Mouse (Mus musculus) liver, adult (tissue): ENCODE measurements around the gene Ap3b1.

Experiments used
- GATA4 ChIP-seq: IDR thresholded peaks from 2 replicates; pipeline ENCODE4 v1.6.1; 2014; ENCODE audit warnings: mild to moderate bottlenecking, low read length; ENCODE audit not compliant: insufficient replicate concordance

The Ap3b1 gene

DNA sequence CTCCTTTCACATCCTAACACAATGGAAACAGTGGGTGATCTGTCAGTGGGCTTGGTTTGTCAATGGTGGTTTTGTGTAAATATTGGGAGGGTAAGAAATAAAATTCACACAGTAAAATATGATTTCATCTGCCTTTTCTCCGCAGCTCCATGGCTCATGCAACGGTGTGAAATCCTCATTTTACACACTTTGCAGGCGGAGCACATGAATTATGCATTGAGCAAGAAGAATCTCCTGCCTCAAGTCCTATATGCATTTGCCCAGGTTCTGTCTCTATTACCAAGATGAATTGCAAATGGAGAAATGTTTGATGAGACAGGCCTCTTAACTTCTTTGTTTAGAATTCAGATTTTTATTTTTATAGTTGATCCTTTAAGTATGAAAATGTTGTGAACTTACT, 131.9 kb downstream of the Ap3b1 start:
- no peak for TF ChIP-seq GATA4

GRCm38 (mm10) chr13:94491159-94491558, 132.4 kb downstream of the Ap3b1 start:
- no peak for TF ChIP-seq GATA4

GRCm38 (mm10) chr13:94497521-94497920, 138.8 kb downstream of the Ap3b1 start:
- TF ChIP-seq GATA4: no peak

DNA sequence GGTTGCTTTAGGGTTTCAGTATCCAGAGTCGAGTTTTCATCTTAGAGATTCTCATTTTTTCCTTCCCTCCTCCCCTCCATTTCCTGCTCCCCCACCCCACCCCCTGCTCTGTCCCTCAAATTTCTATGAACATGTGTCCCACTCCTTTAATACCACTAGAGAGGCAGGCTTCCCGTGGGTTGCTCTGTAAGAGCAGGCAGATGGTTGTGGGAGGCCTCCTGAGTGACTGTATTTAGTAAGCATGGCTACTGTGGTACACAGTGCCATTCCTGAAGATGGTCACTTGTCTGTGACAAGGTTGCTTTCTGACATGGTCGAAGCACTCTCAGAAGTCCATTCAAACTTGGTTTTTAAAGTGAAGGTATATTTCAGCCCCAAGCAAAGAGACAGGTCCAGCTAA, 147.7 kb downstream of the Ap3b1 start:
- no peak for TF ChIP-seq GATA4

DNA sequence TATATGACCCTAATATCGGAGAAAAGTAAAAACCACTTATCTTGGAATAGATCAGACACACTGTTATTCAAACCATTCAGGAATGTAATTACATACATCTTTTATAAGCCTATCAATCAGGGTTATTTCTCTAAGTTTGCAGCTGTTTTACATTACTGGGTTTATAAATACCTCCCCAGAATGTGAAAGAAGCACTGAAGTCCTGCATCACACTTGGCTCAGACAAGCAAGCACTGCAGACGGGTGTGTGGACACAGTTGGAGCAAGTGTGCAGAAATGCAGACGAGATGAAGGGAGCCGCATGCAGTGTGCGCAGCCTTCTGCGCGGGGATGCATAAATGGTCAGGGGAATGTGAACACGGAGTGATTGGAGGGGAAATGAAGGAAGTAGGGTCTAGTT, 149.6 kb downstream of the Ap3b1 start:
- no peak for TF ChIP-seq GATA4

- TF ChIP-seq GATA4: no peak
These were observed 154.5 kb downstream of the Ap3b1 start for GRCm38 (mm10) chr13:94513157-94513767.

GRCm38 (mm10) chr13:94513898-94514297, 155.1 kb downstream of the Ap3b1 start:
- no peak for TF ChIP-seq GATA4

DNA sequence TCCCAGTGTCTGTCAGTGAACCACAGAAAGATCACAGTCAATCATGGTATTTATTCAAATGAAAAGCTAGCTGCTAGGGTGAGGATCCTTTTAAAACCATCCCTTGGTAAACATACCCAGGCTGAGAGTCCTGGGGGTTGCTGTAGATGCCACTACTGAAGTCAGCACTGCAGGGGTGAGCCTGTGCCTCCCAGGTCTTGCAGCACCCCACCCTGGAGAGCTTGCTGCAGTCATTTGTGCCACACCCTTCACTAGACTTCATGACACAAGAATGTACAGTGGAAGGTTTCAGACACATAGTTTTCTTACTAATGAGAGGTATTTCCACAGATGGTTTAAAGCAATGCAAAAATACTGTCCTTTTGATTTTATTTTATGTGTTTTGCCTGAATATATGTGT, 156.2 kb downstream of the Ap3b1 start:
- no peak for TF ChIP-seq GATA4

DNA sequence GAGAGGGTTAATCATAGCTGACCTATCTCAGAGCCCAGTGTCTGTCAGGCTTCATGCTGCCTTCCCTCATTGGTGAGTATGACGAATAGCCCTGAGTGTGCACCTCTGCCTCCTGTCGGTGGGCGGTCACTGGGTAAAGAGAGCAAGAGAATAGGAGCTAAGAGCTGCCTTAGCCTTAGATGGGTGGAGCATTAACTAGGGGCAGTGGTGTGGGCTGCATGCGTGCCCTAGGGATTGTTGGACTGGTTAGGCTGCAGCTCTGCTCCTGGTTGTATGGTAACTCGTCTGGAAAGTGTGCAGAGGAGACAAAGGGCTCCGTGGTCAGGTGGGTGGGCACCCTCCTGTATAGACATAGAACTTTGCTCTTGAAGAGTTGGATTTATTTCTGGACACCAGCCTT, 157.8 kb downstream of the Ap3b1 start:
- no peak for TF ChIP-seq GATA4

DNA sequence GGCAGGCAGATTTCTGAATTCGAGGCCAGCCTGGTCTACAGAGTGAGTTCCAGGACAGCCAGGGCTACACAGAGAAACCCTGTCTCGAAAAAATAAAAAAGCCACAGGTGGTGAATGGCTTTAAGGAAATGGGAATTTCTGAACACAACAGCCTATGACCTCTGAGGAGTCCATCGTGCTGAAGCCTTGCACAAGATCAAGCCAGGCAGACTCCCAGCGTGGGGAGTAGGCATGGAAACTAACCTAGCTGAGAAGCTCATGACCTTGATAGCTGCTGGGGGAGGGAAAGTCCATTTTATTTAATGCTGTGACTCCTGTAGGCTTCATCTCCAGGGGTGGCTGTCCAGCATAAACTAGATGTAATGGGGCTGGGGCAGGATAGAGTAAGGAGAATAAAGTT, 159.4 kb downstream of the Ap3b1 start:
- no peak for TF ChIP-seq GATA4

DNA sequence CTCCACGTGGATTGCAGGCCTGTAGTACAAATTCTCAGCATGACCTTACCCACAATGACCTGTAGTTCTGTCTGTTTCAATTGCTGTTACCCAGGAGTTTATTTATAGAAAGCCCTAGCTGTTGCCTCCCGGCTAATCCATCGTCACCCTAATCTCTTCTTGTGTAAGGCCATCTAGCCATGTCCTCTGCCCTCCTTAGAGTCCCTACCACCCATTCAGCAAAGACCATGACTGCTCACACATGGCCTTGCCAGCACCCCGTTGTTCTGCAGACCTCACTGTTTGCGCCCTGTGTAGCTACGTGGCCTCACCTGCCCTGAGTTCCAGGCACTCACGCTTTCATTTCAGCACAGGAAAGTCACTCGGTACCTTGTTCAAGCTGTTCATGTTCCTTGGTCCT, 160.5 kb downstream of the Ap3b1 start:
- no peak for TF ChIP-seq GATA4

- TF ChIP-seq GATA4: no peak
These were observed 164.5 kb downstream of the Ap3b1 start for GRCm38 (mm10) chr13:94523213-94523612.

- no peak for TF ChIP-seq GATA4
These were observed 166.0 kb downstream of the Ap3b1 start for GRCm38 (mm10) chr13:94524669-94525238.

GRCm38 (mm10) chr13:94529138-94529537, 170.4 kb downstream of the Ap3b1 start:
- no peak for TF ChIP-seq GATA4

DNA sequence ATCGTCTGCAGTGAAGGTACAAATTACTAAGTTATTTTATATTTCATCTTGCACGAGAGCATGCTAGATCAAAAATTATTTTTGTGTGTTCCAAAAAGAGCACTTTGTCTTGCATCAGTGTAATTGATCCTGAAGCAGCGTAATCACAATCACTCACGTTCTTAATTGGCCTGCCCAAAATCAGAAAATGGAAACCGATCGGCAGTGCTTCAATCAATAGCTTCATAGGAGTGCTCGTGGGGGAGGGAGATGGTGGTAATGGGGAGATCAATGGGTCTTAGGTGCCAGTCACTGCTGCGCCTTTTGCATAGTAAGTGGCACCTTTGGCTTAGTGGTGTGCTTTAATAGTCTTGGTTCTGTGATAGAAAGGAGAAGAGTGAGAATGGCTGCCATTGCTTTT, 174.8 kb downstream of the Ap3b1 start:
- TF ChIP-seq GATA4: no peak

GRCm38 (mm10) chr13:94537336-94537735, 178.6 kb downstream of the Ap3b1 start:
- no peak for TF ChIP-seq GATA4
